Mouse (Mus musculus) midbrain, embryonic 14.5 days (tissue): ENCODE measurements around the gene Klhdc1. TPM values are rescaled to one million over a fixed set of nuclear protein-coding genes. Genes with fewer than 3 reads are reported as not detected.

Experiments used
- ATAC-seq: fragments of 200-750 bp; cut with Nextera tagmentation; 2 replicates; pipeline ENCODE4 v1.8.0; 2017; ENCODE audit warnings: moderate number of reproducible peaks, moderate library complexity; ENCODE audit not compliant: low FRiP score, low TSS enrichment
- DNase-seq: peaks from one replicate; pipeline ENCODE4 v3.0.0-alpha.2; 2015
- H3K27ac ChIP-seq: fragments of 300-500 bp; sonication (generic); replicated peaks from 2 replicates; pipeline ENCODE4 v1.5.1; 2014; ENCODE audit warnings: mild to moderate bottlenecking, low read depth, low read length, moderate library complexity
- H3K27me3 ChIP-seq: fragments of 300-500 bp; sonication (generic); 2 replicates; pipeline ENCODE4 v1.6.1; 2014; ENCODE audit warnings: low read length, control low read depth, mixed read lengths; ENCODE audit not compliant: control insufficient read depth, insufficient read depth
- H3K36me3 ChIP-seq: fragments of 300-500 bp; sonication (generic); 2 replicates; pipeline ENCODE4 v1.6.1; 2014; ENCODE audit warnings: low read length, control low read depth; ENCODE audit not compliant: control insufficient read depth, insufficient read depth
- H3K4me1 ChIP-seq: fragments of 300-500 bp; sonication (generic); 2 replicates; pipeline ENCODE4 v1.6.1; 2014; ENCODE audit warnings: mild to moderate bottlenecking, antibody characterized with exemption, low read length, control low read depth; ENCODE audit not compliant: control insufficient read depth, insufficient read depth
- H3K4me2 ChIP-seq: fragments of 300-500 bp; sonication (generic); 2 replicates; pipeline ENCODE4 v1.6.1; 2014; ENCODE audit warnings: mild to moderate bottlenecking, low read length, moderate library complexity
- H3K4me3 ChIP-seq: fragments of 300-500 bp; sonication (generic); replicated peaks from 2 replicates; pipeline ENCODE4 v1.5.1; 2014; ENCODE audit warnings: low read depth, low read length
- H3K9ac ChIP-seq: fragments of 300-500 bp; sonication (generic); replicated peaks from 2 replicates; pipeline ENCODE4 v1.6.1; 2014; ENCODE audit warnings: mild to moderate bottlenecking, low read length, moderate library complexity
- H3K9me3 ChIP-seq: fragments of 300-500 bp; sonication (generic); 2 replicates; pipeline ENCODE4 v1.6.1; 2016; ENCODE audit warnings: low read length, control low read depth, mixed read lengths; ENCODE audit not compliant: control insufficient read depth
- WGBS: fragments of 180-500 bp; shearing (Covaris S2); extraction: QIAGEN DNeasy Blood & Tissue Kit; methylation state at CpG from one replicate; pipeline ENCODE4 v1.1.7; 2014; 5-methylcytosine and 5-hydroxymethylcytosine counted together
- polyA plus RNA-seq: library from polyadenylated mRNA; unstranded; fragments of >200 nt; fragmentation: Nextera tagmentation; extraction: Ambion mirVana; gene quantifications from 2 replicates; pipeline ENCODE4 v1.2.1, GENCODE M21; 2014

Gene Klhdc1
- polyA plus RNA-seq, 1 experiment from 2014 or later = 17.5 TPM

DNA sequence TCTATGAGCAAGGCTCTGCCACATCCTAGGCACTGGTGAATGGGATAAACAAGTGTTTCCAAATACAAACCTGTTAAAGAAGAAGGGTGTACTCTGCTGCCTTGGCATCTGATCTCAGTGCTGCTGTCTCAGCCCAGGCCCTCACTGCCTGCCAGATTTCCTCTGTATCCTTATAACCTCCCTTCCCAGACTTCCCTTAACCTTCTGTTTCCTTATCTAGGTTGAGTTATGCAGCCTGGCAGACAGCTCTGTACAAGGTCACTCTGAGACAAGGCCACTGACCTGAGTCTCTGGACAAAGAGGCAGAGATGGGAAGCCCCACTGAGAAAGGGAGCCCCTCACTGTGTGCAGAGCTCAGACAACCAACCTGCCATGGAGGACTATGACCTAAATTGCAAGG, 77.5 kb downstream of the Klhdc1 start:
- H3K27me3 ChIP-seq = no peaks in the 10 kb centered on the region
- no peak overlapping the region for H3K4me3 ChIP-seq
- H3K27ac ChIP-seq = no peak overlapping the region
- peaks cover 85% of the 10 kb centered on the region for H3K36me3 ChIP-seq
- no peak overlapping the region for H3K9ac ChIP-seq
- no peaks in the 10 kb centered on the region for H3K4me1 ChIP-seq
- H3K4me2 ChIP-seq = no peak overlapping the region
- H3K9me3 ChIP-seq = no peaks in the 10 kb centered on the region
- no peak for DNase-seq
- no peak for ATAC-seq

- Histone ChIP-seq H3K4me1 (no peaks in the 10 kb centered on the region), H3K27ac (no peak overlapping the region), H3K9me3 (no peaks in the 10 kb centered on the region), H3K4me3 (no peak overlapping the region), H3K9ac (no peak overlapping the region), H3K36me3 (peaks cover 72% of the 10 kb centered on the region), H3K4me2 (no peak overlapping the region), H3K27me3 (no peaks in the 10 kb centered on the region)
- DNase-seq (no peak), ATAC-seq (no peak)
- 96% methylated on average over 3 of the region's 3 CpGs for WGBS
These were observed 90.2 kb downstream of the Klhdc1 start for GRCm38 (mm10) chr12:69331187-69331586.

GRCm38 (mm10) chr12:69332147-69332546, 91.2 kb downstream of the Klhdc1 start:
- 97% methylated on average over 1 of the region's 1 CpGs for WGBS
- no peak for DNase-seq
- H3K9me3 ChIP-seq = no peaks in the 10 kb centered on the region
- no peak overlapping the region for H3K4me2 ChIP-seq
- ATAC-seq = no peak
- H3K36me3 ChIP-seq = peaks cover 72% of the 10 kb centered on the region
- H3K9ac ChIP-seq = no peak overlapping the region
- H3K27ac ChIP-seq = no peak overlapping the region
- no peak overlapping the region for H3K4me3 ChIP-seq
- no peaks in the 10 kb centered on the region for H3K4me1 ChIP-seq
- no peaks in the 10 kb centered on the region for H3K27me3 ChIP-seq

GRCm38 (mm10) chr12:69333547-69333946, 92.6 kb downstream of the Klhdc1 start:
- H3K27me3 ChIP-seq = no peaks in the 10 kb centered on the region
- no peak overlapping the region for H3K4me2 ChIP-seq
- no peak overlapping the region for H3K9ac ChIP-seq
- DNase-seq (peak; percentile 56), ATAC-seq (no peak)
- H3K4me3 ChIP-seq = no peak overlapping the region
- peaks cover 74% of the 10 kb centered on the region for H3K36me3 ChIP-seq
- H3K4me1 ChIP-seq = no peaks in the 10 kb centered on the region
- H3K9me3 ChIP-seq = no peaks in the 10 kb centered on the region
- WGBS = 88% methylated on average over 2 of the region's 2 CpGs
- no peak overlapping the region for H3K27ac ChIP-seq

Other genes with a start within 250 kb of the Klhdc1 start
- 1,138 and 1,407 TPM in 2 replicates for gene Rps29, start 82.0 kb upstream of the Klhdc1 start, polyA plus RNA-seq
- 4.3 and 5.5 TPM in 2 replicates for gene Lrr1, start 72.4 kb upstream of the Klhdc1 start, polyA plus RNA-seq
- gene Rpl36al, start 57.1 kb upstream of the Klhdc1 start, polyA plus RNA-seq = 340 and 383 TPM in 2 replicates
- gene Mgat2, start 57.0 kb upstream of the Klhdc1 start, polyA plus RNA-seq = 37.6 and 39.9 TPM in 2 replicates
- 12.7 and 15.0 TPM in 2 replicates for gene Gm49383, start 44.1 kb upstream of the Klhdc1 start, polyA plus RNA-seq
- 7.0 and 7.6 TPM in 2 replicates for gene Dnaaf2, start 42.7 kb upstream of the Klhdc1 start, polyA plus RNA-seq
- gene Gm49384, start 36.9 kb upstream of the Klhdc1 start, polyA plus RNA-seq = 11.7 and 13.8 TPM in 2 replicates
- gene Pole2, start 13.0 kb upstream of the Klhdc1 start, polyA plus RNA-seq = 4.0 and 4.6 TPM in 2 replicates
- gene Klhdc2, start 55.5 kb downstream of the Klhdc1 start, polyA plus RNA-seq = 313 and 329 TPM in 2 replicates
- gene Nemf, start 116.0 kb downstream of the Klhdc1 start, polyA plus RNA-seq = 78.8 and 87.1 TPM in 2 replicates
- gene Arf6, start 131.0 kb downstream of the Klhdc1 start, polyA plus RNA-seq = 34.5 and 34.7 TPM in 2 replicates
- 0.51 and 0.53 TPM in 2 replicates for gene Gm9887, start 131.3 kb downstream of the Klhdc1 start, polyA plus RNA-seq